Mouse (Mus musculus): ENCODE measurements around the gene Lrrc43. TPM values are rescaled to one million over a fixed set of nuclear protein-coding genes. Genes with fewer than 3 reads are reported as not detected.

The Lrrc43 gene
- total RNA-seq, 1 experiment from 2014 or later = not detected

DNA sequence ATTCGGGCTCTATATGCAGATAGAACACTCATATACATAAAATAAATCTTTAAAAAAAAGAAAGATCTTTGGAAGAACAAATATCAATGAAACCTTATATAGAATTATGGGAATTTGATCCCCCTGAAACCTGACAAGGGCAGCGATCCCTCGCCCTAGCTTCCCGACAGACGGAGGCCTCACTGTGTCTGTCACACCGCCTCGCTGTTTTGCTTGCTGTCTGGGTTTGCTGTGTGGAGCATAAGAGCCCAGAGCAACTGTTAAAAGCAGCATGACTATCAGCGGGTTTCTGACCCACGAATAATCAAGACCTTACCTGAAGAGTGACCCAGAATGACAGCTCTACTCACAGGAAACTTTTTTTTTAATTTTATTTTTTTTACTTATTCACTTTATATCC lies 31.6 kb downstream of the Lrrc43 start:
- no peak for DNase-seq

DNA sequence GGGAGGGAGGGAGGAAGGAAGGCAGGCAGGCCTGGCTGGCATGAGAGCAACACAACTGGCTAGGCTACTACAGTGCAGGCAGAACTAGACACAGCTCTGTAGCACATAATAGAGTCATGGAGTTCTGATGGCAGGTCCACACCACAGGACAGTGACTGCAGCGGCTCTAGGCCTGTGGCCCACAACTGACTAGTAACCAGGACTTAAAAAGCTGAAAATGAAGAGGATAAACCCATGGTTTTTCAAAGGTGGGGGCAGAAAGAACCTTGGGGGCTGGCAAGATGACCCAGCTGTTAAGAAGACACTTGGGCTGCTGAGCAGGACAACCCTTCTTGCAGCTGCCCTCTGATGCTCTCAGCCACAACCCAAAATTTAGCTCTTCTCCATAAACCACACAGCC lies 32.5 kb downstream of the Lrrc43 start:
- DNase-seq = no peak

- DNase-seq = no peak
These were observed 33.1 kb downstream of the Lrrc43 start for GRCm38 (mm10) chr5:123522166-123522565.

DNA sequence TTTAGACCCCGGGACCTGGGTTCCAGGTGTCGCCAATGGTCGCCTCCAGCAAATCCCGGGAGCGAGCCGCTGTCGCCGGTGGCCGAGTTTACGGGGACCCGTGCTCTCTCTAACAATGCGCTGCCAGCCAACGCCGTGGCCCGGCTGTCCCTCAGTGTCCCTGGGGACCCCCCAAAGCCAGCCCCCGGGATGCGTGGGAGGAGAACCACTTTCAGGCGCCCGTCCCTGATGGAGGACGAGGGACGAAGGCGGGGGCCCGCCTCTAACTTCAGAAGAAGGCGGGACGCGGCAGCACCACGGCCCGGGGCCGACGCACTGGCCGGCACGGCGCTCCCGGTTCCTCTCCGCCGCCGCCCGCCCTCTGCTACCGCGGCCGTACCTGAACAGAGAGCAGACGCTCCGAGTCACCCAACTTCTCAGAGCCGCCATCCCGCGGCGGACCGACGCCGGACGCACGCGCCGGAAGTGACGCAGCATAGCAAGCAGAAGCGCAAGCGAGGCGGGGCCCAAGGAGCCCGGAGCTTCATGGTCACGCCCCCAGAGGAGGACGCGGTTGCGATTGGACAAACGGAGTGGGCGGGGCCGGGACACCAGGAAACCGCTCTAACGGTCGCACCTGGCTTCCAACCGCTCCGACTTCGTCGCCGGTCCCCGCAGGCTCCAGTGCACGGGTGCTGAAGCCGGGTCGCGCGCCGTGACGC lies 34.7 kb downstream of the Lrrc43 start, which contains the start of gene Diablo:
Gene Diablo (minus strand): TSS at position 485 of the 701 bp plus-strand sequence.
- DNase-seq = peak; percentile 98

GRCm38 (mm10) chr5:123524393-123524750 lies 35.3 kb downstream of the Lrrc43 start:
- DNase-seq = no peak

DNA sequence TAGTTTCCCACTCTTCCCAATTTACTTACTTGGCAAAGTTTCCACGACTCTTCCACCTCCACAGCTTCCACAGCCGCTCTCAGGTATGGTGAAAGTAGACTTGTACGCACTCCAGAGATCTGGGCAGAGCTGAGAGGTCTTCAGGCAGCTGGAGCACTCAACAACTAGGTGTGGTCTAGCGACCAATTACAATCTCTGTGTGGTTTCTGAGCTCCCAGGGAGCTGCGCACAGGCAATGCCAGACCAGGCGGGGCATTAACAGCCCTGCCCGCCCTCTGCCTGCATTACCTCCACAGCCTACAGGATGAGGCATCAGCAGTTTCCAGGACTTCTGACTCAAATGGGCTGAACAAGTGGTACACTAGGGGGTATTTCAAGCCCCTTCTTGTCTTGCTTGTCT lies 36.2 kb downstream of the Lrrc43 start, which contains the start of gene Gm49027:
Gene Gm49027 (minus strand): TSS at position 208 of the 400 bp plus-strand sequence.
- DNase-seq = no peak

- no peak for DNase-seq
These were observed 36.9 kb downstream of the Lrrc43 start for GRCm38 (mm10) chr5:123525916-123526495.

- DNase-seq = no peak
These were observed 39.5 kb downstream of the Lrrc43 start for GRCm38 (mm10) chr5:123528641-123529040.

DNA sequence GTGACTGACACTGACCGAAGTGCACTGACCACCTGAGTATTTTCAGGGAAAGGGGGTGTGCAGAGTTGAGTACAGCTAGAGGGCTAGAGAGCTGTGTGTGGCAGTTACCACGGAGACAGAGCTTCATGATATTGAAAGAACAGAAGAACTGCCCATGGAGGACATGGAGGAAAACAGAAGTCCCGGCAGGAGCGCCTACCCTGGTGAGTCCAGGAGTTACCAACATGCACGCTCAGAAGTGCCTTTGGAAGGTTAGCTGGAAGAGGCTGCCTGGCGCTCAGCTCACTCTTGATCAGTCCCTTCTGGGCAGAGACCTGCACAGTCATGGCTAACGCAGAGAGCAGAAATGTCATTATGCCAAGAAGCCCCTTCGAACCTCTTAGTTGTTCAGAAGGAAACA lies 41.0 kb downstream of the Lrrc43 start:
- no peak for DNase-seq

- no peak for DNase-seq
These were observed 44.7 kb downstream of the Lrrc43 start for GRCm38 (mm10) chr5:123533801-123534200.

DNA sequence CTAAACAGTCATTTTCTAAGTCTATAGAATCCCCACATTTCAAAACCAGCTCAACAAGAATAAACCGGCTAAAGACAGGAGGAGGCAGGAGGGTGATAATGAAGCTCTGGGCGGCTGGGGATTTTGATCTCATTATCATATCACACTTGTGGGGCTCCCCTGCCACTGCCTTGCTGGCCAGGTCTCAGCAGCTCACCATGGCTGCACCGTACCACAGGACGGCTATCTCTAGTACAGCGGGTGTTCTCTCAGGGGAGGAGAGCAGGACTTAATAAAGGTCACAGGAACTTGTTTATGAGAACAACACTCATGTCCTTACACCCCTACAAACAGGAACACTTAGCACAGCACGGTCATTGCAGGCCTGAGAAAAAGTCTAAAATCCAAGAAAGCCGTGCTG lies 66.6 kb downstream of the Lrrc43 start:
- no peak for DNase-seq

DNA sequence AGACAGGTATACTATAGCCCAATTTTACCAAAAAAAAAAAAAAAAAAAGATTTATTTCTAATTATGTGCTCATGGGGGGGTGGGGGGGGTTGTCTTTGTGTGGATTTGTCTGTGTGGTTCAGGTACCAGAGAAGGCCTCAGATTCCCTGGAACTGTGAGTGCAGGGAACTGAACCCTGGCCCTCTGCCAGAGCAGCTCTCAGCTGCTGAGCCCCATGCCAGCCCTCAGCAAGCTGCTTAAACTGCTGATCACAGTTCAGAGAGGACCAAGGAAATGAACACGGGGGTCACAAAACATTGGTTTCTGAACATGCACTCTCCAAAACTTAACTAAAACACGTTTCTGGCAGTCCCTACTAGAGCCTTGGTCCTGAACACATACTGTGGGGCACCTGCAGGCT lies 67.3 kb downstream of the Lrrc43 start:
- peak; percentile 75 for DNase-seq

Small RNA genes lying within 50 kb of the gene (microRNA-seq; reads per million reads assigned to microRNA genes)
- 0 to 1.0 reads per million in 2 experiments for gene Mir7647

Other genes with a start within 250 kb of the Lrrc43 start
- gene Wdr66, start 237.2 kb upstream of the Lrrc43 start, total RNA-seq (2021) = 1.3 and 1.6 TPM in 2 replicates
- 13.7 and 15.4 TPM in 2 replicates for gene Bcl7a, start 145.5 kb upstream of the Lrrc43 start, total RNA-seq (2021)
- gene Mlxip, start 94.5 kb upstream of the Lrrc43 start, total RNA-seq (2021) = 25.3 and 30.5 TPM in 2 replicates
- not detected in 2 replicates for gene Il31, start 184 bp downstream of the Lrrc43 start, total RNA-seq (2021)
- 0.30 TPM in 1 of 2 replicates, not detected in the other for gene B3gnt4, start 21.2 kb downstream of the Lrrc43 start, total RNA-seq (2021)
- 65.0 and 79.3 TPM in 2 replicates for gene Diablo, start 34.9 kb downstream of the Lrrc43 start, total RNA-seq (2021)
- 6.4 and 11.3 TPM in 2 replicates for gene Gm49027, start 36.2 kb downstream of the Lrrc43 start, total RNA-seq (2021)
- 40.2 and 51.5 TPM in 2 replicates for gene Vps33a, start 83.7 kb downstream of the Lrrc43 start, total RNA-seq (2021)
- 87.4 and 103 TPM in 2 replicates for gene Clip1, start 195.3 kb downstream of the Lrrc43 start, total RNA-seq (2021)
- 52.9 and 57.5 TPM in 2 replicates for gene Zcchc8, start 231.8 kb downstream of the Lrrc43 start, total RNA-seq (2021)

Data from adrenal gland, postnatal 25 days (tissue).